Mouse (Mus musculus) cortical plate, adult 2 months (tissue): ENCODE data around the gene Adgrl1.

Source experiments
- CTCF ChIP-seq: fragments of 200-500 bp; IDR thresholded peaks from 2 replicates; pipeline ENCODE4 v1.5.1; 2011; ENCODE audit warnings: mild to moderate bottlenecking, control low read depth, low read length; ENCODE audit not compliant: insufficient read depth; ENCODE audit errors: extremely low read depth
- POLR2A ChIP-seq: fragments of 200-500 bp; IDR thresholded peaks from 2 replicates; pipeline ENCODE4 v1.6.1; 2011; ENCODE audit warnings: mild to moderate bottlenecking, low read length, control low read depth; ENCODE audit not compliant: insufficient read depth; ENCODE audit errors: extremely low read depth

GRCm38 (mm10) chr8:83954749-83955105, 54.8 kb downstream of the Adgrl1 start:
- TF ChIP-seq CTCF (no peak), POLR2A (no peak)
